Mouse (Mus musculus): Measurements from ENCODE around the gene Pianp. TPM values are rescaled to one million over a fixed set of nuclear protein-coding genes. Genes with fewer than 3 reads are reported as not detected.
"Not testable (repeated sequence)": the region's sequence is repeated elsewhere in the genome, so short reads cannot be mapped to it uniquely, and the experiment has no call there.

The Pianp gene
- total RNA-seq, 2 experiments from 2014 or later = not detected

DNA sequence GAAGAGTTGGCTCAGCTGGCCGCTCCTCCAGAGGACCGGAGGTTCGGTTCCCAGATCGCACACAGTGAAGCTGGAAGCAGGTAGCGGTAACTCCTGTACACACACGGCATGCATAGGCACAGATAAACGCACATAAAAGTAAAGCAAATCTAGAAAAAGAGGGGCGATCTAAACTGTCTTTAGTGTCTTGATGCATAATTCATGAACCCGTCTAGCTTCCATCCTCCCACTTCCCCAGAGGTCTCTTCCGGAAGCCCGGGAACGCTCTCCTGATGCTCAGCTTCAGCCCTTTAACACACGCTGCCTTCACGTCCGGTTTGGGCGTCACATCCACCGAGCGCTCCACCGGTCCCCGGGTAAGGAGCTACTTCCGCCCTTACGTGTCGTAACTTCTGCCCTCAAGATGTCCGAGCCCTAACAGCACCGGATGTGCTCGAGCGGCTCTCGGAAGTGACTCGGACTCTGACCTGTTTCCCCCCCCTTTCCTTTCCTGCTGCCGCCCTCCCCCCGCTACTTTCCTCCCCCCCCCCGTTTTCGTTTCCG lies 12.2 kb downstream of the Pianp start:
- peak; percentile 98 for DNase-seq

DNA sequence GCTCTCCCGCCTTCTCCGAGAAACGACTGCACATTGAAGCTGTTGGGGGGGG lies 12.5 kb downstream of the Pianp start, which contains the start of gene Zfp384:
TSS of gene Zfp384 (plus strand) at position 17 of the 52 bp plus-strand sequence.
- no peak for DNase-seq

DNA sequence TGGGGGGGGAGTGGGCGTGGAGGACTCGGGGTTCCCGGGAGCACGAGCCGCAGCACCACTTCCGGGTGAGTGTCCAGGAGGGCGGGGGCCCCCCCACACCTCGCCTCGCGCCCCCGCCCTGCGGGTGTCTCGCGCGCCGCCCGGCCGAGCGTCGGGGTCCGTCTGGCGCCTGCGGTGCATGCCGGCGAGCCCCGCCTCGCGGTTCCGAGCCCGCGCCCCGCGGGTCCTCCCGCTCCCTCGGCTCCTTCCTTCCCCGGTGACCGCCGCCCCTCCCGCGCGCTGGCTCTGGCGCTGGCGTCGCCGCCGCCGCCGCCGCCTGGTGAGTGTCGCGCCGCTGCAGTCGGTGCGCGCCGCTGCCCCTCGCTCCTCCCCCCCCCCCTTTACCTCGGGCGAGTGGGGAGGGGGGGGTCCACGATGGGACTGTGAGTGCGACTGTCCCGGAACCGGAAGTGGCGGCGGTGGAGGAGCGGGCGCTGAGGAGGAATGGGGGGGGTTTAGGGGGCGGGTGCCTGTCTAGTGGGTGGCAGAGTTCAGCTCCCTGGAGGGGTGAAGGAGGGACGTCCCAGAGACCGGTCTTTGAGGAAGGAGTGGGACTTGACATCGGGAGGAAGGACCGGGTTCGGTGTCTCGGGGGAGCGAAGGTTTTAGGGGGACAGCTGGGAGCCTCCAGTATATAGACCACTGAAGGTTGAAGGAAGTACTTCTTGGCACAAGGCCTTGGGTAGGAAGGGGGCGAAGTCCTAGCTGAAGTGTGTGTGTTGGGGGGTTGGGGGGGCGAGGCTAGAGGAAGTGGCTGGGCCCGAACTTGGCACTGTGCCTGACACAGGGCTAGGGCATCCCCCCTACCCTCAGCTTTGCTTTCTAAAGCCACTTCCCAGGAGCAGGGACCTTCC lies 12.9 kb downstream of the Pianp start:
- peak; percentile 87 for DNase-seq

DNA sequence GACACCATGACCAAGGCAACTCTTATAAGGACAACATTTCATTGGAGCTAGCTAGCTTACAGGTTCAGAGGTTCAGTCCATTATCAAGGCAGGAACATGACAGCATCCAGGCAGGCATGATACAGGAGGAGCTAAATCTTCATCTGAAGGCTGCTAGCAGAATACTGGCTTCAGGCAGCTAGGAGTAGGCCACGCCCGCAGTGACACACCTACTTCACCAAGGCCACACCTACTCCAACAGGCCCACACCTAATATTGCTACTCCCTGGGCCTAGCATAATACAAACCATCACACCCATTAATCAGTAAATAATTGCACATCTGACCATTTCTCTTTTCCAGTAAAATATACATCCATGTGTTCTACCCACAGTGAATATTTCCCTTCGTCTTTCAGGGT lies 21.2 kb downstream of the Pianp start:
- no peak for DNase-seq

DNA sequence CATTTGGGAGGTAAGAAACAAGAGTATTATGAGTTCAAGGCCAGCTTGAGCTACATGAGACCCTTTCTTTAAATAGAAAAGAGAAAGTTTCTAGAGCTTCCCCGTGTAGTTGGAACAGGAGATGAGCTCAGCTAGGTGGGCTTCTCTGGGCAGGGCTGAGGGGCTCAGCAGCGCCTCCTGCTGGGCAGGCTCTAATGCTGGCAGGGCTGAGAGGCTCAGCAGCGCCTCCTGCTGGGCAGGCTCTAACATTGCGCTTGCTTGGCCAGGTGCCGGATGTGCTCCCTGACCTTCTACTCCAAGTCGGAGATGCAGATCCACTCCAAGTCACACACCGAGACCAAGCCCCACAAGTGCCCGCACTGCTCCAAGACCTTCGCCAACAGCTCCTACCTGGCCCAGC lies 34.0 kb downstream of the Pianp start:
- not testable (repeated sequence) for DNase-seq

DNA sequence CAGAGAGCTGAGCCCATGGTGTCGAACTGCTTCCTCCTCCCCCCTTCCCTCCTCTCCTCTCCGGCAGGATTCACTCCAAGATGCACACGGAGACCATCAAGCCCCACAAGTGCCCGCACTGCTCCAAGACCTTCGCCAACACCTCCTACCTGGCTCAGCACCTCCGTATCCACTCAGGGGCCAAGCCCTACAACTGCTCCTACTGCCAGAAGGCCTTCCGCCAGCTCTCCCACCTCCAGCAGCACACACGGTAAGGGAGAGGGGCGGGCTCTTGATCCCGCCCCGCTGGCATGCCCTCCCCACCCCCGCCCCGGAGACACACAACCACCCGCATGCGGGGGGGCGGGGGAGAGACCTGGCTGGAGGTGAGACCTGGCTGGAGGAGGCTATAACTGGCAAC lies 35.1 kb downstream of the Pianp start:
- no peak for DNase-seq

DNA sequence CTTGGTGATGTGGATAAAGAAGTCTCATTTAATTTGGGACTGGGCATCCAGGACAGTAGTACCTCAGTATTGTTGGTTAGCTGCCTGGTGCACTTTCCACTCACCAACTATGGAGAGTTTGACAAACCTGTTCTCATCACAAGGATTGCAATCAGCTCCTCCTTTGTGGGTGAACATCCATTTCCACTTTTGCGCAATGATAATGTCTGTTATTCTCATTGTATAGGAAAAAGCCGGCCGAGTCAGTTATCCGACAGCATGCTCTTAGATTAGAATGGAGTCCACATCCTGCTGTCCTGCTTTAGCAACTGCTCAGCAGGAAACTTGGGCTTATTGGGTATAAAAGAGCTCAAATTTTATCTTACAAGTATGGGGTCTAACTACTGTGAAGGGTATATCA lies 42.2 kb downstream of the Pianp start:
- DNase-seq = no peak

DNA sequence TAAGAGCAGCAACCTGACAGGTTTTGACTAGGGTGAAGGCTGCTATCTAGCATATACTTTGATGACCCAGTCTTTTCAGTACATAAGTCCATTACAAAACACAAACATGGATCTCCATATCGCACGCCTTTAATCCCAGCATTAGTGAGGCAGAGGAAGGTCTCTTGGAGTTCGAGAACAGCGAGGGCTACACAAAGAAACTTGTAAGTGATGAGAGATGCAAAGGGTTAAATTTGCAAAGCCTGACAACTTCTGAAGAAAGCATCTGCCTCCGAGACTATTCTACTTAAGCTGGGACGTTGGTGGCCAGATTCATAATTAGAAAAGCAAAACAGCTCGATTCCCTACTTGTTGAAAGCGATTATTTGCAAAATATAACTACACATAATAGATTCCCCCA lies 42.6 kb downstream of the Pianp start:
- DNase-seq = no peak

DNA sequence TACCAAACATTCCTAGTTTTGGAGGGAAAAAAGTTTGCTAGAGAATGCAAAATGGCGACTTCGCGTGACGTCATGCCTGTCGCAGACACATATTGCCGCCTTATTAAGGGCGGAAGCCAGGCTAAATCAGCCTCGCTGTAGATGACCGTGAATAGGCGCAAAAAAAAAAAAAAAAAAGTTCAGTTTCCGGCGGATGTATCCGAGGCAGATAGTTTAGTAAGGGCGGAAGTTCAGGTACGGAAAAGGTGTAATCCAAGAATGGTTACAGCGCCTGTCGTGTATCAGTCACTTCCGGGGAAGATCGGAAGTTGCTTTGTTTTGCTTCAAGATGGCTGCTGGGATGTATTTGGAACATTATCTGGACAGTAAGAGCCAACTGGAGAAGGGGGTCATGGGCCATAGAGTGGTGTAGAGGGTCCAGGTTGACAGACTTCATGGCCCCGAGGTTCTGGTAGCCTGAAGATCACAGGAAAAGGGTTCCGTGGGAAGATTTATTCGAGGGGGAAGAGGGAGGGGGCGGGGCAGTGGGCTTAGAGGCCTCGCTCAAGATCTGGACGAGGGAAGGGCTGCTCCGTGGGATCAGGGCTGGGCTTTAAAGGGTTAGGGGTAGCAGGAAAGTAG lies 43.1 kb downstream of the Pianp start, which contains the start of gene Ing4:
TSS of gene Ing4 (plus strand) at position 228 of the 621 bp plus-strand sequence.
- DNase-seq = peak; percentile 89

DNA sequence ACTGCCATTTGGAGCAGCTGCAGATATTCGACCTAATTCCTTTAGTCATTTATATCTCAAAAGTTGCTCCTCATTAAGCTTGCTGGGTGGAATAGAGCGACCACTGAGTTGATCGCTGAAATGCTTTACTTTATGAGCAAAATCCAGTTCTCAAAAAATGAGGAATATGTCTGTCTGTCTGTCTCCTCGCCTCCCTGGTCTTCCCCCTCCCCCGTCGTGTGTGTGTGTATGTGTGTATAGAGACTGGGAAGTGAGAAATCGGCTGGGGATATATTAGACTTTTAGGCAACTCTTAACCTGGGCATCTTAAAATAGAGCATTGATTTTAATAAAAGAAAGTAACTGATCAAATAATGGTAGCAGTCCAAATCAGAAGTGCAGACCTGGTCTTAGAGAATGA lies 43.7 kb downstream of the Pianp start:
- no peak for DNase-seq

DNA sequence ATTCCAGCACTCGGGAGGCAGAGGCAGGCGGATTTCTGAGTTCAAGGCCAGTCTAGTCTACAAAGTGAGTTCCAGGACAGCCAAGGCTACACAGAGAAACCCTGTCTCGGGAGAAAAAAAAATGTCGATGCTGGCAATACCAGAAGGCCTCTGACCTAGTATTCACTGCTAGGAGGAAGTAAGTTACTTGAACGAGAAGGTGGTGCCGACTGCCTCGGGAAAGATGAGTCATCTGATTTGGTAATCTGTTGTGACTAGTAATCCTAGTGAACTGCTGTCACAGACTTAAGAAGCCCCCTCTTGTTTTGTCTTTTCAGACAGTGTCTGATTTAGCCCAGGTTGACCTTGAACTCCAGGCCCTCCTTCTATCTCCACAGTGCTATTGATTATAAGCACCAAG lies 44.6 kb downstream of the Pianp start:
- no peak for DNase-seq

DNA sequence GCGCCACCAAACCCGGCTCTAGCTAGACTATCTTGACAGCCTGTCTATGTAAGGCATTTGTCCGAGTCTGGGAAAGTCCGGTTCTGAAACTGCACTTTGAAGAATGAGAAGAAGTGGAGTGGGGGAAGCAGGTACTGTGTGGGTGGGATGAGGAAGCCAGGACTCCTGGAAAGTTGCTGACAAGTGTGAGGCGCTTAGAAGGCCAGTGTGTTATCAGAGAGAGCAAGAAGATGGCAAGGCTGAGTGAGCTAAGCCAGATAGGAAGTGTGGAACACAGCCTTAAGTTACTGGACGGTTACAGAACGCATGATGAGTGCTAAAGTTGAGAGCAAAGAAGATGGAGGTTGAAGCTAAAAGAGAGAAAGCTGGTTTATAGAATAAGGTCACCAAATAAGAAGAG lies 45.6 kb downstream of the Pianp start:
- DNase-seq = no peak

DNA sequence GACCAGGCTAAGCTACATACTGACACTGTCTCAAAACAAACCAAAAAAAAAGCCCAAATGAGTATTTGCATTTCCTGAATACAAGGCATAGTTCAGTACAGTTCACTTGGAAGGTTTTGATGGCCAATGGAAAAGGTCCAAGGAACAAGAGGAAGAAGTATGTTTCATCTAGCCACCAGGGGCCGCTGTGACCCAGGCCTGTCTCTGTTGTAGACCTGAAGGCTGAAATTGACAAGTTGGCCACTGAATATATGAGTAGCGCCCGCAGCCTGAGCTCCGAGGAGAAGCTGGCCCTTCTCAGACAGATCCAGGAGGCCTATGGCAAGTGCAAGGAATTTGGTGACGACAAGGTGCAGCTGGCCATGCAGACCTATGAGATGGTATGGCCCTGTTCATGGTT lies 50.2 kb downstream of the Pianp start:
- peak; percentile 68 for DNase-seq

DNA sequence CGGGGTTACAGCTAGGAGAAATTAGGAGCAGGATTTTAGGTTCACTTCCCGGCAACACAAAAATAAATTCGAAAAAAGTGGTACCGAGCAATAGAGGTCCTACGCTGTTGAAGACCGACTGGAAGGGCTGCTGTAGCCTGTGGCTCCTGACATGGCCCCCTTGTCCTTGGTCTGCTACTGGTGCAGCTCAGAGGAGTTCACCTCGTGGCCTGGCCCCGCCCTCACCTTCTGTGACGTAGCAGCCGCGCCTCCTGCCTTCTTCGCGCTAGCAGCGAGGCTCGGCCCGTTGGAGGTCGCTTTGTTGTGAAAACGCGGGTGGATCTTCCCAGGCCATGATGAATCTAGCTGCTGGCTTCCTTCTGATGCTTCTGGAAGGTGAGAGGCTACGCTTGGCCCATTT lies 53.2 kb downstream of the Pianp start, which contains the start of gene Acrbp:
TSS of gene Acrbp (plus strand) at position 12 of the 400 bp plus-strand sequence.
- DNase-seq = no peak

DNA sequence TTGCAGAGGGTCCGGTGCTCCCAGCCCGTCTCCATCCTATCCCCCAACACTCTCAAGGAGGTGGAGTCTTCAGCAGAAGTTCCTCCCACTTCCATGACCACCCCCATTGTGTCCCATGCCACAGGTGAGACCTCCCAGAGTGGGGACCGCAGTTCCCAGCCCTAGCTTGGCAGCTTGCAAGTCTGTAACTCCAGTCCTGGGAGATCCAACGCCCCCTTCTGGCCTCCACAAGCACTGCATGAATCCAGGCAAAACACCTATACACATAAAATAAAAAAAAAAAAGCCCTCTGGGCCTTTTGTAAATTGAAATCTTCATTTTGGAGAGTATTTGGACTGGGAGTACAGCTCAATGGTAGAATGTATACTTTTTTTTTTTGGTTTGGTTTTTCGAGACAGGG lies 54.7 kb downstream of the Pianp start:
- no peak for DNase-seq

Other genes with a start within 250 kb of the Pianp start
- 1 to 10 TPM in 1 of 2 experiments, not detected in 1; 2.2 TPM for gene Gm45234, start 240.7 kb upstream of the Pianp start, total RNA-seq (2021)
- gene Atn1, start 240.2 kb upstream of the Pianp start, total RNA-seq (2021) = 10 to 100 TPM; 31.8 to 32.4 TPM
- gene Eno2, start 227.0 kb upstream of the Pianp start, total RNA-seq (2021) = 1 to 10 TPM; 2.1 to 3.0 TPM
- under 1 TPM in 1 of 2 experiments, not detected in 1; 0.18 TPM for gene Lrrc23, start 217.0 kb upstream of the Pianp start, total RNA-seq (2021)
- 1 to 10 TPM; 2.7 to 3.2 TPM for gene Spsb2, start 188.0 kb upstream of the Pianp start, total RNA-seq (2021)
- 1,000 to 10,000 TPM; 2,445 to 2,599 TPM for gene Tpi1, start 182.4 kb upstream of the Pianp start, total RNA-seq (2021)
- gene Usp5, start 167.2 kb upstream of the Pianp start, total RNA-seq (2021) = 10 to 100 TPM; 42.1 to 44.0 TPM
- 1 to 10 TPM; 1.2 TPM for gene Cdca3, start 167.1 kb upstream of the Pianp start, total RNA-seq (2021)
- gene Gnb3, start 156.4 kb upstream of the Pianp start, total RNA-seq (2021) = 1 to 10 TPM; 1.6 to 1.7 TPM
- 1 to 10 TPM; 8.2 to 9.3 TPM for gene P3h3, start 138.9 kb upstream of the Pianp start, total RNA-seq (2021)
- under 1 TPM; 0.23 to 0.32 TPM for gene Gpr162, start 132.7 kb upstream of the Pianp start, total RNA-seq (2021)
- 1 to 10 TPM in 1 of 2 experiments, not detected in 1; 1.2 TPM for gene Cd4, start 108.5 kb upstream of the Pianp start, total RNA-seq (2021)
- under 1 TPM in 1 of 2 experiments, not detected in 1; 0.51 TPM for gene Lag3, start 85.0 kb upstream of the Pianp start, total RNA-seq (2021)
- gene Ptms, start 76.6 kb upstream of the Pianp start, total RNA-seq (2021) = 100 to 1,000 TPM; 126 to 152 TPM
- gene Mlf2, start 65.3 kb upstream of the Pianp start, total RNA-seq (2021) = 100 to 1,000 TPM; 207 to 210 TPM
- 10 to 100 TPM; 96.2 to 99.0 TPM for gene Cops7a, start 31.2 kb upstream of the Pianp start, total RNA-seq (2021)
- gene Zfp384, start 12.5 kb downstream of the Pianp start, total RNA-seq (2021) = 10 to 100 TPM; 18.5 to 19.3 TPM
- 10 to 100 TPM; 24.2 to 29.1 TPM for gene Ing4, start 43.1 kb downstream of the Pianp start, total RNA-seq (2021)
- gene Acrbp, start 53.0 kb downstream of the Pianp start, total RNA-seq (2021) = 1 to 10 TPM; 1.1 to 1.9 TPM
- gene Lpar5, start 71.2 kb downstream of the Pianp start, total RNA-seq (2021) = not detected
- gene Chd4, start 99.3 kb downstream of the Pianp start, total RNA-seq (2021) = 10 to 100 TPM; 67.8 to 72.6 TPM
- 10 to 100 TPM; 14.6 to 18.6 TPM for gene Nop2, start 135.2 kb downstream of the Pianp start, total RNA-seq (2021)
- 10 to 100 TPM; 12.4 to 15.3 TPM for gene Iffo1, start 148.5 kb downstream of the Pianp start, total RNA-seq (2021)
- over 10,000 TPM; 11,297 to 11,631 TPM for gene Gapdh, start 169.8 kb downstream of the Pianp start, total RNA-seq (2021)
- gene Ncapd2, start 195.0 kb downstream of the Pianp start, total RNA-seq (2021) = 10 to 100 TPM; 12.1 to 12.7 TPM
- gene Mrpl51, start 195.1 kb downstream of the Pianp start, total RNA-seq (2021) = 100 to 1,000 TPM; 214 to 227 TPM
- 10 to 100 TPM; 17.5 to 19.2 TPM for gene Vamp1, start 218.9 kb downstream of the Pianp start, total RNA-seq (2021)
- 1 to 10 TPM; 1.4 to 2.6 TPM for gene Tapbpl, start 235.2 kb downstream of the Pianp start, total RNA-seq (2021)
- gene Cd27, start 240.3 kb downstream of the Pianp start, total RNA-seq (2021) = under 1 TPM; 0.43 to 0.51 TPM

All from gastrocnemius, postnatal 25 days (tissue).